Mouse (Mus musculus) heart, postnatal 0 days (tissue): ENCODE results near the gene Scnn1b. TPM values are rescaled to one million over a fixed set of nuclear protein-coding genes. Genes with fewer than 3 reads are reported as not detected.

Experiments used
- ATAC-seq: fragments of 200-750 bp; cut with Nextera tagmentation; 2 replicates; pipeline ENCODE4 v1.8.0; 2017; ENCODE audit warnings: low read depth, moderate number of reproducible peaks, moderate library complexity; ENCODE audit not compliant: insufficient read depth
- DNase-seq: peaks from one replicate; pipeline ENCODE4 v3.0.0-alpha.2; 2016; ENCODE audit warnings: low spot score
- H3K27ac ChIP-seq: fragments of 300-500 bp; sonication (generic); 2 replicates; pipeline ENCODE4 v1.5.1; 2014; ENCODE audit warnings: low read depth, mild to moderate bottlenecking
- H3K27me3 ChIP-seq: fragments of 300-500 bp; sonication (generic); 2 replicates; pipeline ENCODE4 v1.6.1; 2014; ENCODE audit warnings: low read length, mixed read lengths; ENCODE audit not compliant: control insufficient read depth, insufficient read depth
- H3K36me3 ChIP-seq: fragments of 300-500 bp; sonication (generic); replicated peaks from 2 replicates; pipeline ENCODE4 v1.6.1; 2014; ENCODE audit warnings: low read length, mixed read lengths; ENCODE audit not compliant: control insufficient read depth, insufficient read depth
- H3K4me1 ChIP-seq: fragments of 300-500 bp; sonication (generic); 2 replicates; pipeline ENCODE4 v1.6.1; 2014; ENCODE audit warnings: antibody characterized with exemption; ENCODE audit not compliant: control insufficient read depth, insufficient read depth
- H3K4me2 ChIP-seq: fragments of 300-500 bp; sonication (generic); 2 replicates; pipeline ENCODE4 v1.6.1; 2014; ENCODE audit warnings: low read depth, mild to moderate bottlenecking, low read length, moderate library complexity
- H3K4me3 ChIP-seq: fragments of 300-500 bp; sonication (generic); 2 replicates; pipeline ENCODE4 v1.5.1; 2014; ENCODE audit warnings: low read depth, low read length
- H3K9ac ChIP-seq: fragments of 300-500 bp; sonication (generic); replicated peaks from 2 replicates; pipeline ENCODE4 v1.6.1; 2014; ENCODE audit warnings: low read depth, low read length, mixed read lengths
- H3K9me3 ChIP-seq: fragments of 300-500 bp; sonication (generic); replicated peaks from 2 replicates; pipeline ENCODE4 v1.6.1; 2016; ENCODE audit warnings: low read length; ENCODE audit not compliant: control insufficient read depth
- CTCF ChIP-seq: IDR thresholded peaks from 2 replicates; pipeline ENCODE4 v1.5.1; 2016; ENCODE audit warnings: antibody characterized with exemption, control low read depth, low read depth
- EP300 ChIP-seq: IDR thresholded peaks from 2 replicates; pipeline ENCODE4 v1.6.1; 2016; ENCODE audit warnings: antibody characterized with exemption, low read depth
- WGBS: fragments of 180-500 bp; shearing (Covaris S2); extraction: QIAGEN DNeasy Blood & Tissue Kit; methylation state at CpG from one replicate; pipeline ENCODE4 v1.1.7; 2014; 5-methylcytosine and 5-hydroxymethylcytosine counted together
- polyA plus RNA-seq: library from polyadenylated mRNA; unstranded; fragments of >200 nt; fragmentation: Nextera tagmentation; extraction: Ambion mirVana; gene quantifications from 2 replicates; pipeline ENCODE4 v1.2.1, GENCODE M21; 2015
- total RNA-seq: library from RNA; depleted of rRNA; stranded (reverse); fragments of >200 nt; gene quantifications from 2 replicates; pipeline ENCODE4 v1.2.3, GENCODE M21; 2014; ENCODE audit warnings: low replicate concordance

Scnn1b gene
- total and polyA plus RNA-seq, 2 experiments from 2014 or later, result 0.10 TPM; not detected in 1

DNA sequence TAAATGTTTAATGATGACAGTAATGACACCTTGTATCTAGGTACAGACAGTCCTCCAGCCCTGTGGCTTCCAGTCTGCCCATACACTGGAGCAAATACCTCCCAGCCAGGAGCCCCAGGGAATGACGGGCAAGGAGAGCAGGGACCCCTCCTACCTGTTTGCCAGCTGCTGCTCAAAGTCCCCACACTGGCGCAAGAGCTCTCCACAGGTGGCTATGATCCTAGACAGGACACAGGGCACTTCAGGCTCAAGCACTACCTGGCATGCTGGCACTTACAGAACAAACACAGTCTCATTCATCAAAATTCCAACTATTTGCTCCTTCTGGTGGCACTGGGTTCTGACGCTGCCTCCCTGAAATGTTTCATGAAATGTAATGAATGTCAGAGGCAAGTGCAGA, 76.2 kb downstream of the Scnn1b start:
- no peak overlapping the region for H3K4me2 ChIP-seq
- peaks cover 16% of the 10 kb centered on the region for H3K4me1 ChIP-seq
- 66% methylated on average over 3 of the region's 3 CpGs for WGBS
- no peak overlapping the region for H3K27ac ChIP-seq
- DNase-seq (no peak), ATAC-seq (no peak)
- no peak overlapping the region for H3K4me3 ChIP-seq
- H3K27me3 ChIP-seq, result no peaks in the 10 kb centered on the region
- H3K9ac ChIP-seq, result no peak overlapping the region
- H3K9me3 ChIP-seq, result no peaks in the 10 kb centered on the region
- H3K36me3 ChIP-seq, result no peaks in the 10 kb centered on the region; the same call in 1 of the 2 replicates
- no peak for TF ChIP-seq EP300
- no peak for TF ChIP-seq CTCF

DNA sequence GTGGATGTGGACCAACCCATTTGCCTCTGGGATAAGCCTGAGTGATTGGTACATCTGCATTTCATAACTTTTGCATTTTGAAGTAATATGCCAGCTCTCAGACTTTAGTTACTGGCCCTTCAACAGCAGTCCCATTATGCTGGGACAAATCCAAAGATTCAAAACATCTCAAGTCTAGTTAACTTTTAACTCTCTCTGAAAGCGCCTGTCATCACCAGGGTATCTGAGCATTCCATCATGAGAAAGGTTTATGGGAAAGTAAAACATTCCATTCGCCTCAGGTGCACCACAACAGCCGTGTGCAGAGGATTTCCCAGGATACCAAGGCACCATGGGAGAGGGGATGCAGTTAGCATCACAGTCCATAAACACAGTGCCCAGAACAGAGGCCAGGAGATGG, 76.8 kb downstream of the Scnn1b start:
- peaks cover 11% of the 10 kb centered on the region; the same call in 1 of the 2 replicates for H3K4me1 ChIP-seq
- ATAC-seq, result no peak
- TF ChIP-seq EP300 (no peak), CTCF (no peak)

DNA sequence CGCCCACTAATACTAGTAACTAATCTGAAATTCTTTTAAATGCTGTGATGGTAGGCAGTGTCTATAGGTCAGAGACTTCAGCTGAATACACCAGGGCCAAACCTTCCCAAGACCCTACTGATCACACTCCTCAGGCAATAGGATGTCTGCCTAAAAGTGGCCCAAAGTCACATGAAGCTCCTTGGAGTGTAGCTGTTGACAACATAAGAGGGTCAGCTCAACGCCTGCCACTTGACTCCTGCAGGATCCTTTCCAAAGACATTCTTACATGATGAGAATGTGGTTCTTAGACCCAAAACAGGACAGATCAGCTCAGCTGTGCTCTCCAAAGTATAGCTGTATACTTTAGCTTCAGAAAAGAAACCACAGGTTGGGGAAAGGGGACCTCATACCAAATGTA, 77.5 kb downstream of the Scnn1b start:
- TF ChIP-seq EP300 (no peak), CTCF (no peak)
- DNase-seq (no peak), ATAC-seq (peak; percentile 39; the same call in 1 of the 2 replicates)
- 0 out of 2 replicates have a peak, but pooled peaks cover 6% of the 10 kb centered on the region for H3K4me1 ChIP-seq
- no peaks in the 10 kb centered on the region for H3K27me3 ChIP-seq
- H3K4me3 ChIP-seq, result no peak overlapping the region
- no peak overlapping the region for H3K4me2 ChIP-seq
- 68% methylated on average over 2 of the region's 2 CpGs for WGBS
- H3K9ac ChIP-seq, result no peak overlapping the region
- H3K9me3 ChIP-seq, result no peaks in the 10 kb centered on the region
- H3K27ac ChIP-seq, result no peak overlapping the region
- no peaks in the 10 kb centered on the region for H3K36me3 ChIP-seq

More for the DNA sequence above, 76.8 kb downstream of the Scnn1b start:
- H3K9ac ChIP-seq, result no peak overlapping the region
- H3K36me3 ChIP-seq, result no peaks in the 10 kb centered on the region
- no peaks in the 10 kb centered on the region for H3K9me3 ChIP-seq
- H3K4me3 ChIP-seq, result no peak overlapping the region
- 81% methylated on average over 3 of the region's 3 CpGs for WGBS
- H3K27me3 ChIP-seq, result no peaks in the 10 kb centered on the region
- DNase-seq, result no peak
- no peak overlapping the region for H3K4me2 ChIP-seq
- no peak overlapping the region for H3K27ac ChIP-seq

DNA sequence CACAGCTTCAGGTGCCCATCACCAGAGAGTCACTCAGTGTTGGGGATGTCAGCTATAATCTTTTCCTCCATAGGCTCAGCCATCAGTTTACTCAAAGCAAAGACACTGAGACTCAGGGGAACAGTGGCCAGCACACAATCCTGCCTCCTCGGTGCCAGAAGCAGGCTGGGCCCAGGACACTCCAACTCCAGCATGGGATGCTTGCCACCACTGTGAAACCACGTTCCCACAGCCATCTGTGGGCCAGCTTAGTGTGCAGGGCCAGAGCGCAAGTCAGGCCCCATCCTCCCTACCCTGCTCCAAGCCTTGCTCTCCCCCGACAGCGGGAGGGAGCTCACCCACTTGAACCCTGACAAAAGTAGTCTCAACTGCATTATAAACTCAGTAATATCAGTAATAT, 81.4 kb downstream of the Scnn1b start:
- ATAC-seq, result no peak
- H3K9me3 ChIP-seq, result no peaks in the 10 kb centered on the region

DNA sequence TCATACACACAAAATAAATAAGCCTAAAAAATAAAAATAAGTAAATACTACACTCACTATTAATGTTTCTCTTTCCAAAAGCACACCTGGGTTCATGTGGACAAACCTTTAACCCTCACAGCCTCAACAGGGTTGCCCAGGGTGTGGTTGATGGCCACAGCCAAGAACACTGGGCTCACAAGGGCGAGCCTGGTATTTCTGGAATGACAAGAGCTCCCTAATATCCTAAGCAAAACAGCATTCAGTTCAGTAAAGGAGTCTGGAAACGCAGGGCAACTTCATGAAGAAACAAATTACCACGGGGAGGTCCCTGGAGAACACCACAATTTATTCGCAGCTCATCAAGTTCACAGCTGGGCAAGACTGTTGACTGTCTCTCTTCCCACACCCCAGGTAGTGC, 82.7 kb downstream of the Scnn1b start:
- 57% methylated on average over 4 of the region's 4 CpGs for WGBS
- no peak overlapping the region for H3K4me2 ChIP-seq

More for the DNA sequence above, 81.4 kb downstream of the Scnn1b start:
- no peak for TF ChIP-seq EP300
- TF ChIP-seq CTCF, result no peak
- no peak overlapping the region for H3K4me2 ChIP-seq
- 80% methylated on average over 5 of the region's 5 CpGs for WGBS
- peaks cover 6% of the 10 kb centered on the region; the same call in 1 of the 2 replicates for H3K36me3 ChIP-seq
- no peak overlapping the region for H3K4me3 ChIP-seq
- no peaks in the 10 kb centered on the region for H3K27me3 ChIP-seq
- 0 out of 2 replicates have a peak, but pooled peaks cover 6% of the 10 kb centered on the region for H3K4me1 ChIP-seq
- no peak overlapping the region for H3K9ac ChIP-seq
- H3K27ac ChIP-seq, result no peak overlapping the region
- no peak for DNase-seq

More for the DNA sequence above, 82.7 kb downstream of the Scnn1b start:
- Histone ChIP-seq H3K9me3 (no peaks in the 10 kb centered on the region), H3K9ac (no peak overlapping the region), H3K4me3 (no peak overlapping the region), H3K36me3 (peaks cover 11% of the 10 kb centered on the region), H3K4me1 (no peaks in the 10 kb centered on the region), H3K27ac (no peak overlapping the region), H3K27me3 (no peaks in the 10 kb centered on the region)
- ATAC-seq (no peak), DNase-seq (no peak)
- TF ChIP-seq CTCF, result no peak
- TF ChIP-seq EP300, result no peak
